Mouse (Mus musculus): ENCODE data around the gene L3mbtl3. TPM values are rescaled to one million over a fixed set of nuclear protein-coding genes. Genes with fewer than 3 reads are reported as not detected.

L3mbtl3 gene
- polyA plus RNA-seq, 1 experiment, result not detected

- Histone ChIP-seq H3K4me1 (ENCODE audit: control insufficient read depth, insufficient read depth, low read length) (no peaks in the 10 kb centered on the region), H3K4me3 (ENCODE audit: insufficient read depth, low read depth, low read length) (no peak overlapping the region), H3K27ac (ENCODE audit: insufficient read depth, low read depth, low read length) (no peak overlapping the region)
- 95% methylated on average over 7 of the region's 7 CpGs for WGBS
- TF ChIP-seq POLR2A (IDR thresholded peaks at IDR 0.05; ENCODE audit: insufficient read depth, low read depth, low read length), result no peak
- TF ChIP-seq CTCF (IDR thresholded peaks at IDR 0.05; ENCODE audit: insufficient read depth, low read depth, low read length), result no peak
These were observed 24.5 kb downstream of the L3mbtl3 start for GRCm38 (mm10) chr10:26351129-26351738.

GRCm38 (mm10) chr10:26350153-26350552 lies 25.6 kb downstream of the L3mbtl3 start:
- Histone ChIP-seq H3K4me3 (ENCODE audit: insufficient read depth, low read depth, low read length) (no peak overlapping the region), H3K4me1 (ENCODE audit: control insufficient read depth, insufficient read depth, low read length) (no peaks in the 10 kb centered on the region), H3K27ac (ENCODE audit: insufficient read depth, low read depth, low read length) (no peak overlapping the region)
- TF ChIP-seq CTCF (IDR thresholded peaks at IDR 0.05; ENCODE audit: insufficient read depth, low read depth, low read length), result no peak
- no peak for TF ChIP-seq POLR2A (IDR thresholded peaks at IDR 0.05; ENCODE audit: insufficient read depth, low read depth, low read length)
- 95% methylated on average over 1 of the region's 1 CpGs for WGBS

GRCm38 (mm10) chr10:26347614-26348013 lies 28.2 kb downstream of the L3mbtl3 start:
- Histone ChIP-seq H3K4me3 (ENCODE audit: insufficient read depth, low read depth, low read length) (no peak overlapping the region), H3K27ac (ENCODE audit: insufficient read depth, low read depth, low read length) (no peak overlapping the region), H3K4me1 (ENCODE audit: control insufficient read depth, insufficient read depth, low read length) (no peaks in the 10 kb centered on the region)
- TF ChIP-seq POLR2A (IDR thresholded peaks at IDR 0.05; ENCODE audit: insufficient read depth, low read depth, low read length) (no peak), CTCF (IDR thresholded peaks at IDR 0.05; ENCODE audit: insufficient read depth, low read depth, low read length) (no peak)
- 69% methylated on average over 7 of the region's 7 CpGs for WGBS

- TF ChIP-seq CTCF (IDR thresholded peaks at IDR 0.05; ENCODE audit: insufficient read depth, low read depth, low read length), result no peak
- no peak for TF ChIP-seq POLR2A (IDR thresholded peaks at IDR 0.05; ENCODE audit: insufficient read depth, low read depth, low read length)
- no peak overlapping the region for H3K4me3 ChIP-seq (ENCODE audit: insufficient read depth, low read depth, low read length)
- H3K27ac ChIP-seq (ENCODE audit: insufficient read depth, low read depth, low read length), result no peak overlapping the region
- H3K4me1 ChIP-seq (ENCODE audit: control insufficient read depth, insufficient read depth, low read length), result no peaks in the 10 kb centered on the region
- 77% methylated on average over 1 of the region's 1 CpGs for WGBS
These were observed 29.9 kb downstream of the L3mbtl3 start for GRCm38 (mm10) chr10:26345879-26346278.

- no peak for TF ChIP-seq POLR2A (IDR thresholded peaks at IDR 0.05; ENCODE audit: insufficient read depth, low read depth, low read length)
- no peak for TF ChIP-seq CTCF (IDR thresholded peaks at IDR 0.05; ENCODE audit: insufficient read depth, low read depth, low read length)
- WGBS, result 90% methylated on average over 23 of the region's 23 CpGs
- no peak overlapping the region for H3K27ac ChIP-seq (ENCODE audit: insufficient read depth, low read depth, low read length)
These were observed 37.8 kb downstream of the L3mbtl3 start for GRCm38 (mm10) chr10:26337896-26338503.

DNA sequence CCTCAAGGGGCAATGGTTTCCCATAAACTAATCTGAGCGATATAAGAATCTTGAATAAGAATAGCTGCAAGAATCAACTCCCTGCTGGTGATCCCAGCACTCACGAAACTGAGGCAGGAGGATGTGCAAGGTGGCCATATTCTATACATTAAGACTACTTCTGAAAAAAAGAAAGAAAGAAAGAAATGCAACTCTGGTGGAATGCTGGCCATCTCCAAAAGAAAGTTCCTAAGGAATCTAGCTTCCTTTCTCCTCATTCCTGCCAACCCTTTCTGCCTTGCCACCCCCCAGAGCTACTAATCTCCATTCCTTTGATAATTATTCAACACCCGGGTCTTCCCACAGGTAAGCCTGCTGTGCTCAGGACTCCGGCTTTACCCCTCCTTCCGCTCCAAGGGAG lies 41.8 kb downstream of the L3mbtl3 start:
- no peak overlapping the region for H3K4me3 ChIP-seq (ENCODE audit: insufficient read depth, low read depth, low read length)
- WGBS, result 82% methylated on average over 5 of the region's 5 CpGs
- TF ChIP-seq CTCF (IDR thresholded peaks at IDR 0.05; ENCODE audit: insufficient read depth, low read depth, low read length) (no peak), POLR2A (IDR thresholded peaks at IDR 0.05; ENCODE audit: insufficient read depth, low read depth, low read length) (no peak)

More at GRCm38 (mm10) chr10:26337896-26338503, 37.8 kb downstream of the L3mbtl3 start:
- Histone ChIP-seq H3K4me3 (ENCODE audit: insufficient read depth, low read depth, low read length) (no peak overlapping the region), H3K4me1 (ENCODE audit: control insufficient read depth, insufficient read depth, low read length) (no peaks in the 10 kb centered on the region)

DNA sequence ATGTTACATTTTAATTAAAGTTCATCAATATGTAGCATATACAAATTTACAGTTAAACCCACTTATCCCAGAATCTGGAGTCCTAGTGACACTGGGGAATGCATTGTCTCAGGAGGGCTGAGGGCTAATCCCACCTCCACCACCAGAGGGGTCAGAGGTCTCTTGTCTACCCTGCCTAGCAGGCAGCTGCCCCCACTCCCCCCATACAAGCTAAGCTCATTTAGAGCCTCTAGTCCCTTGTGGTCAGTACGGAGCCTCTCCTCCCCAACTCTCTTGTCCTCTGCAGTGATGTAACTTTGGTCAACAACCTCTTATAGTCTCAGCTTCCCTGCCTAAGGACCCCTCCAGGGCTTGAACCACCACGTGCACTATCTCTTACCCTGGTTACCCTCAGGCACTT lies 43.0 kb downstream of the L3mbtl3 start:
- no peak for TF ChIP-seq CTCF (IDR thresholded peaks at IDR 0.05; ENCODE audit: insufficient read depth, low read depth, low read length)
- Histone ChIP-seq H3K4me1 (ENCODE audit: control insufficient read depth, insufficient read depth, low read length) (no peaks in the 10 kb centered on the region), H3K27ac (ENCODE audit: insufficient read depth, low read depth, low read length) (no peak overlapping the region), H3K4me3 (ENCODE audit: insufficient read depth, low read depth, low read length) (no peak overlapping the region)
- WGBS, result 72% methylated on average over 2 of the region's 2 CpGs

More for the DNA sequence above, 41.8 kb downstream of the L3mbtl3 start:
- no peaks in the 10 kb centered on the region for H3K4me1 ChIP-seq (ENCODE audit: control insufficient read depth, insufficient read depth, low read length)
- no peak overlapping the region for H3K27ac ChIP-seq (ENCODE audit: insufficient read depth, low read depth, low read length)

DNA sequence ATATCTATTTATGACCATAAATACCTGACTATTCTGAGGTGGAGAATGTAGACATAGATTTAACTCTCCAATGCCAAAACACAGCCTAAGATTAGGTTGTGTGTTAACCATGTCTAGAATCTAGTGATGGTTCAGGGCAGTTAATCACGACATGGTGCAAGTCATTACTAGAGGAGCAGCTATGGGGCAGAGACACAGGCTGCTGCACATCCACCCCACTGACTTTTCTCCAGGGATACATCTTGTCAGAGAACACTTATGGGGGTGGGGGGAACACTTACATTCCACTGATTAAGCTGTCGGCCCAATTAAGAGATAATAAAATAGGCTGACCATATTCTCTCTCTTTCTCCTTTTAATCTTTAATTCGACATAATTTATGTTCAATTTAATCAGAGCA lies 46.9 kb downstream of the L3mbtl3 start:
- no peak for TF ChIP-seq POLR2A (IDR thresholded peaks at IDR 0.05; ENCODE audit: insufficient read depth, low read depth, low read length)
- no peak for TF ChIP-seq CTCF (IDR thresholded peaks at IDR 0.05; ENCODE audit: insufficient read depth, low read depth, low read length)
- Histone ChIP-seq H3K4me3 (ENCODE audit: insufficient read depth, low read depth, low read length) (no peak overlapping the region), H3K4me1 (ENCODE audit: control insufficient read depth, insufficient read depth, low read length) (no peaks in the 10 kb centered on the region), H3K27ac (ENCODE audit: insufficient read depth, low read depth, low read length) (no peak overlapping the region)
- WGBS, result 88% methylated on average over 3 of the region's 3 CpGs

DNA sequence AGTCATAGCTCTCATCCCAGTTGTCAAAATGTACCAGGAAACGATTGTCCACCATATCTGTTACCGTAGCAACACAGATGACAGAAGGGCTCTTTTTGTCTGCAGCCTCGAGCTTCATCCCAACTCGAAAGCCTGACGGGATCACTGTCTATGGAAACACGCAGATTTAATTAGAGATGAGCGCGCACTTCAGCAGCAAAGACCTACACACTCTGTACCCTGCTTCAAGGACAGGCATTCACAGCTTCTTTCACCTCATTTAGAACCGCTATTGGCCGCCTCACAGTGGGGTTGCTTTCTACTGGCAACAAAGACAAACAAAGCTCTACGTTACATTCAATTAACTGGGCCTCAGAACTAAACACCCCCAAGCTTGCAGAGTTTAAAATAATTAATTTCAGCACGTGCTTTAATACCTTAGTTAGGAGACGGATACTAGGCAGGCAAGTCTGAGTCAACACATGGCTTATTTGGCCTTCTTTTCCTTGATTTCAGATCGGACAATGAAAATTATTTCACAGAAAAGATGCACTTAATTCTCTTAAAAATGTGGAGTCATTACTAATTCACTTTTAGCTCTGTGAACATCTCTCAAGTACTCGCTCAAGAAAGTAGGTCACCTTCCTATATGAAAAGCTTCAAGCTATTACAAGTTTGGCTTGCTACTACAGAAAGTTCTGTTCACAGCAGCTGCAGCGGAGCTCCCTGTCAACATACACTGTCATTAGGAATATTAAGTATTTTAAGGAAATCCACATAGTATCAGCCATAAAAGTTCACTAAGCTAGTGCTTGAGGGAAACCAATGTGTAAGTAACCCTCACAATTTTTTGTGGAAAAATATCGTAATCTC lies 47.9 kb downstream of the L3mbtl3 start:
- no peak for TF ChIP-seq POLR2A (IDR thresholded peaks at IDR 0.05; ENCODE audit: insufficient read depth, low read depth, low read length)
- TF ChIP-seq CTCF (IDR thresholded peaks at IDR 0.05; ENCODE audit: insufficient read depth, low read depth, low read length), result no peak
- Histone ChIP-seq H3K4me1 (ENCODE audit: control insufficient read depth, insufficient read depth, low read length) (no peaks in the 10 kb centered on the region), H3K4me3 (ENCODE audit: insufficient read depth, low read depth, low read length) (no peak overlapping the region), H3K27ac (ENCODE audit: insufficient read depth, low read depth, low read length) (no peak overlapping the region)
- 45% methylated on average over 17 of the region's 17 CpGs for WGBS
